In genomic region chr5:136303409-136303983, GRCm38 (mm10) we compare ENCODE assay signal across 14 mouse cellular contexts. TPM values are rescaled to one million over a fixed set of nuclear protein-coding genes. Genes with fewer than 3 reads are reported as not detected.
DNase-seq lines count a peak whose midpoint lies in the region; ATAC-seq lines count a peak whose summit lies in the region.
"Had no signal": no experiment of that assay in that cellular context is flagged by ENCODE, and none has a peak within 500 bp of the region (broad histone marks: within the 10 kb centered on the region; RNA-seq: fewer than 3 reads in every experiment).

No protein-coding gene starts in this region.

- no peak overlapping the region for H3K27ac ChIP-seq in heart, embryonic 11.5 days (ENCODE audit: low read depth, low read length)
- peak overlapping the region; percentile 59 for H3K27ac ChIP-seq in lung, embryonic 16.5 days (ENCODE audit: low read length)
- H3K27ac ChIP-seq in limb, embryonic 15.5 days, result 0 out of 2 replicates have a peak overlapping the region, but pooled peaks have one; percentile 13
- H3K27ac ChIP-seq: layer of hippocampus, adult 2 months had no signal

- no peaks in the 10 kb centered on the region for H3K4me1 ChIP-seq in heart, embryonic 11.5 days (ENCODE audit: control insufficient read depth, insufficient read depth, low read length)
- no peaks in the 10 kb centered on the region; the same call in 1 of the 2 replicates for H3K4me1 ChIP-seq in lung, embryonic 16.5 days (replicated peaks; ENCODE audit: control insufficient read depth, insufficient read depth, low read length)
- no peaks in the 10 kb centered on the region for H3K4me1 ChIP-seq in limb, embryonic 15.5 days

- H3K4me3 ChIP-seq in heart, embryonic 11.5 days (ENCODE audit: low read depth, low read length), result no peak overlapping the region
- no peak overlapping the region for H3K4me3 ChIP-seq in lung, embryonic 16.5 days (ENCODE audit: low read length)
- H3K4me3 ChIP-seq in limb, embryonic 15.5 days, result no peak overlapping the region
- H3K4me3 ChIP-seq: layer of hippocampus, adult 2 months had no signal

- peaks cover 40% of the 10 kb centered on the region for H3K36me3 ChIP-seq in heart, embryonic 11.5 days (ENCODE audit: control insufficient read depth, insufficient read depth, low read length)
- peaks cover 47% of the 10 kb centered on the region for H3K36me3 ChIP-seq in lung, embryonic 16.5 days (ENCODE audit: control insufficient read depth, insufficient read depth, low read length)
- peaks cover 70% of the 10 kb centered on the region for H3K36me3 ChIP-seq in limb, embryonic 15.5 days

- DNase-seq in heart, postnatal 4 days, result peak; percentile 48
- no peak for DNase-seq in lung, adult 18-20 months
- DNase-seq in brain, adult 2 months (ENCODE audit: low read depth, low spot score), result peak; percentile 78
- no peak for DNase-seq in spleen, postnatal 4 days (ENCODE audit: low spot score in 2 of 2)
- no peak for DNase-seq in spleen, postnatal 14 days (ENCODE audit: low spot score in 2 of 2)
- DNase-seq: gastrocnemius, postnatal 25 days; thymus, postnatal 25 days had no signal

- no peaks in the 10 kb centered on the region for H3K9me3 ChIP-seq in heart, embryonic 11.5 days (replicated peaks; ENCODE audit: control insufficient read depth, low read length)
- H3K9me3 ChIP-seq in lung, embryonic 16.5 days (ENCODE audit: control insufficient read depth, low read length), result no peaks in the 10 kb centered on the region
- no peaks in the 10 kb centered on the region for H3K9me3 ChIP-seq in limb, embryonic 15.5 days

- 92% methylated on average over 19 of the region's 19 CpGs for WGBS in heart, embryonic 11.5 days (ENCODE audit: insufficient replicate concordance)
- 74% methylated on average over 19 of the region's 19 CpGs for WGBS in lung, embryonic 16.5 days
- 85% methylated on average over 19 of the region's 19 CpGs for WGBS in limb, embryonic 15.5 days

- no peaks in the 10 kb centered on the region for H3K27me3 ChIP-seq in heart, embryonic 11.5 days (ENCODE audit: control insufficient read depth, insufficient read depth, low read length)
- H3K27me3 ChIP-seq in lung, embryonic 16.5 days (ENCODE audit: control insufficient read depth, insufficient read depth, low read depth, low read length), result no peaks in the 10 kb centered on the region
- H3K27me3 ChIP-seq in limb, embryonic 15.5 days, result no peaks in the 10 kb centered on the region
- H3K27me3 ChIP-seq: CH12.LX had no signal

- no peak for ATAC-seq in heart, embryonic 11.5 days (replicated peaks; ENCODE audit: insufficient number of reproducible peaks, low FRiP score, low TSS enrichment)
- ATAC-seq in lung, embryonic 16.5 days (ENCODE audit: low read depth), result peak; percentile 93
- no peak for ATAC-seq in limb, embryonic 15.5 days (ENCODE audit: insufficient number of reproducible peaks, low FRiP score, low TSS enrichment, low read depth)
- ATAC-seq: activated CD4-positive, CD25-positive, alpha-beta regulatory T cell, adult 4 months had no signal

- no peak overlapping the region for H3K4me2 ChIP-seq in heart, embryonic 11.5 days
- no peak overlapping the region for H3K4me2 ChIP-seq in lung, embryonic 16.5 days (ENCODE audit: low read depth, low read length)
- no peak overlapping the region for H3K4me2 ChIP-seq in limb, embryonic 15.5 days
- H3K4me2 ChIP-seq: liver, embryonic 11.5 days had no signal

- no peak overlapping the region for H3K9ac ChIP-seq in heart, embryonic 11.5 days (ENCODE audit: low read depth, low read length)
- H3K9ac ChIP-seq in lung, embryonic 16.5 days (ENCODE audit: low read length), result no peak overlapping the region
- no peak overlapping the region for H3K9ac ChIP-seq in limb, embryonic 15.5 days

RNA-seq across cellular contexts. Expression of gene Sh2b2, which starts 57.1 kb away (rescaled TPM):
- 1 to 10 TPM; 2.3 to 2.5 TPM for total RNA-seq in heart, postnatal 4 days (2021)
- polyA plus RNA-seq in heart, embryonic 11.5 days (2014; fragmentation: Nextera tagmentation; extraction: Ambion mirVana), result 0.72 and 1.2 TPM in 2 replicates
- polyA plus RNA-seq in lung, embryonic 16.5 days (2015; fragmentation: Nextera tagmentation; extraction: Ambion mirVana), result 3.8 and 4.9 TPM in 2 replicates
- 4.9 and 5.8 TPM in 2 replicates for polyA plus RNA-seq in limb, embryonic 15.5 days (2015; fragmentation: Nextera tagmentation; extraction: Ambion mirVana)

Comparison
In these comparisons a context has a peak if more than half of its experiments do, and no peak if none do; other contexts are left out.
1. DNase-seq: peak in heart, postnatal 4 days (single experiment) and brain, adult 2 months (single experiment); none in lung, adult 18-20 months (0 of 2), spleen, postnatal 4 days (0 of 2) and spleen, postnatal 14 days (0 of 2).